Mouse (Mus musculus) megakaryocyte, embryonic 14.5 days (primary cell): ENCODE results near the gene Fbxw9.

Experiments
- FLI1 ChIP-seq: IDR thresholded peaks from 2 replicates; pipeline ENCODE4 v1.6.1; 2012; ENCODE audit warnings: low read length, inconsistent platforms, mixed read lengths
- GATA1 ChIP-seq: IDR thresholded peaks from 3 replicates; pipeline ENCODE4 v1.6.1; 2012; ENCODE audit warnings: mixed read lengths, low read length, inconsistent platforms, borderline replicate concordance

- TF ChIP-seq GATA1 (no peak), FLI1 (no peak)
These were observed 36.3 kb downstream of the Fbxw9 start for GRCm38 (mm10) chr8:85096196-85096595.
